Mouse (Mus musculus) bone marrow, adult 2 months (tissue): ENCODE results near the gene Ccn6.

Experiments used
- CTCF ChIP-seq: fragments of 200-500 bp; IDR thresholded peaks from 2 replicates; pipeline ENCODE4 v1.5.1; 2011; ENCODE audit warnings: low read length, control low read depth; ENCODE audit not compliant: control insufficient read depth, insufficient read depth
- POLR2A ChIP-seq: fragments of 200-500 bp; IDR thresholded peaks from 2 replicates; pipeline ENCODE4 v1.6.1; 2011; ENCODE audit warnings: low read depth, mild to moderate bottlenecking, control low read depth, low read length, borderline replicate concordance; ENCODE audit not compliant: control insufficient read depth

GRCm38 (mm10) chr10:39170181-39170580 is 6.6 kb upstream of the Ccn6 start:
- TF ChIP-seq CTCF, result peak; percentile 84
- no peak for TF ChIP-seq POLR2A
